Mouse (Mus musculus): ENCODE measurements around the gene Myo1d. TPM values are rescaled to one million over a fixed set of nuclear protein-coding genes. Genes with fewer than 3 reads are reported as not detected.

Gene Myo1d
- total and polyA plus RNA-seq, 3 experiments: 15.9 to 81.1 (median 41.7) TPM

GRCm38 (mm10) chr11:80784294-80784743 is 4.5 kb upstream of the Myo1d start (continued):
- TF ChIP-seq ZKSCAN1 (IDR thresholded peaks at IDR 0.05; ENCODE audit: low read depth, low read length) (no peak), EP300 (IDR thresholded peaks at IDR 0.05; ENCODE audit: low read depth in 1 of 2, low read length in 2 of 2) (peak; percentile 90 to 95), SMC3 (IDR thresholded peaks at IDR 0.05; ENCODE audit: low read depth, low read length) (no peak), MYC (IDR thresholded peaks at IDR 0.05; ENCODE audit: low read depth, low read length) (peak; percentile 94), CTCF (IDR thresholded peaks at IDR 0.05 in 2 of 3, conservative IDR thresholded peaks at IDR 0.05 in 1 of 3; ENCODE audit: control insufficient read depth in 1 of 3, insufficient read depth in 1 of 3, low read depth in 2 of 3, low read length in 3 of 3, poor library complexity in 1 of 3, severe bottlenecking in 1 of 3) (no peak), POLR2A (IDR thresholded peaks at IDR 0.05; ENCODE audit: control insufficient read depth in 1 of 2, insufficient read depth in 1 of 2, low read depth in 1 of 2, low read length in 2 of 2, poor library complexity in 1 of 2) (peak; percentile 49 to 86; a peak in 3 of 4 replicates), KAT2A (conservative IDR thresholded peaks at IDR 0.05; ENCODE audit: low read depth, low read length) (no peak), USF1 (IDR thresholded peaks at IDR 0.05; ENCODE audit: low read depth, low read length) (0 out of 2 replicates have a peak, but pooled peaks have one; percentile 18), POLR2AphosphoS2 (IDR thresholded peaks at IDR 0.05; ENCODE audit: low read length) (no peak), ZC3H11A (IDR thresholded peaks at IDR 0.05; ENCODE audit: low read depth, low read length) (no peak), POLR2AphosphoS5 (IDR thresholded peaks at IDR 0.05; ENCODE audit: borderline replicate concordance, low read depth, low read length) (no peak), ZNF384 (IDR thresholded peaks at IDR 0.05; ENCODE audit: low read depth, low read length) (no peak), JUND (IDR thresholded peaks at IDR 0.05; ENCODE audit: low read depth, low read length) (peak; percentile 66; the same call in 1 of the 2 replicates), MAX (IDR thresholded peaks at IDR 0.05; ENCODE audit: low read length) (peak; percentile 78), HCFC1 (IDR thresholded peaks at IDR 0.05; ENCODE audit: low read depth, low read length) (peak; percentile 78), ELF1 (IDR thresholded peaks at IDR 0.05; ENCODE audit: low read depth, low read length) (peak; percentile 72), MAZ (IDR thresholded peaks at IDR 0.05; ENCODE audit: low read depth, low read length) (peak; percentile 90)

GRCm38 (mm10) chr11:80783460-80783859 is 3.6 kb upstream of the Myo1d start:
- Histone ChIP-seq H3K9ac (ENCODE audit: control insufficient read depth, low read depth, low read length, poor library complexity, severe bottlenecking) (peak overlapping the region; percentile 76), H3K36me3 (ENCODE audit: control insufficient read depth in 1 of 2, insufficient read depth in 2 of 2, low read length in 2 of 2) (peaks cover 0 to 50% of the 10 kb centered on the region in 2 experiments; a peak in 2 of 4 replicates), H3K4me1 (ENCODE audit: control insufficient read depth in 1 of 2, insufficient read depth in 2 of 2, low read length in 2 of 2) (peaks cover 34 to 38% of the 10 kb centered on the region in 2 experiments), H3K9me3 (replicated peaks; ENCODE audit: insufficient read depth, low read length) (no peaks in the 10 kb centered on the region), H3K79me2 (ENCODE audit: control insufficient read depth, insufficient read depth, low read length, poor library complexity) (peaks cover 11% of the 10 kb centered on the region), H3K4me3 (ENCODE audit: control insufficient read depth in 1 of 2, insufficient read depth in 1 of 2, low read depth in 2 of 2, low read length in 2 of 2) (peak overlapping the region; percentile 30 to 59), H3K27me3 (ENCODE audit: control insufficient read depth in 1 of 2, insufficient read depth in 2 of 2, low read length in 2 of 2) (no peaks in the 10 kb centered on the region), H3K27ac (ENCODE audit: control insufficient read depth, low read depth, low read length) (peak overlapping the region; percentile 98)
- peak; percentile 76 for DNase-seq (ENCODE audit: low read depth, low spot score)
- peak; percentile 58; the same call in 1 of the 2 replicates for TF ChIP-seq ZMIZ1 (IDR thresholded peaks at IDR 0.05; ENCODE audit: low read depth, low read length)
- no peak for TF ChIP-seq TBP (IDR thresholded peaks at IDR 0.05; ENCODE audit: low read depth, low read length)
- no peak for TF ChIP-seq ZC3H11A (IDR thresholded peaks at IDR 0.05; ENCODE audit: low read depth, low read length)
- no peak for TF ChIP-seq USF2 (IDR thresholded peaks at IDR 0.05; ENCODE audit: borderline replicate concordance in 1 of 2, insufficient read depth in 1 of 2, low read depth in 1 of 2, low read length in 2 of 2)
- TF ChIP-seq TAL1 (IDR thresholded peaks at IDR 0.05; ENCODE audit: low read length): peak; percentile 42
- TF ChIP-seq MYB (IDR thresholded peaks at IDR 0.05; ENCODE audit: low read depth, low read length): 0 out of 2 replicates have a peak, but pooled peaks have one; percentile 41
- no peak for TF ChIP-seq MXI1 (IDR thresholded peaks at IDR 0.05; ENCODE audit: low read depth, low read length)
- no peak for TF ChIP-seq GABPA (IDR thresholded peaks at IDR 0.05; ENCODE audit: low read depth, low read length)
- TF ChIP-seq ELF1 (IDR thresholded peaks at IDR 0.05; ENCODE audit: low read depth, low read length): no peak
- TF ChIP-seq ZNF384 (IDR thresholded peaks at IDR 0.05; ENCODE audit: low read depth, low read length): no peak
- peak; percentile 62; the same call in 1 of the 2 replicates for TF ChIP-seq MYC (IDR thresholded peaks at IDR 0.05; ENCODE audit: low read depth, low read length)
- TF ChIP-seq HCFC1 (IDR thresholded peaks at IDR 0.05; ENCODE audit: low read depth, low read length): no peak; the same call in 1 of the 2 replicates
- no peak for TF ChIP-seq CHD2 (IDR thresholded peaks at IDR 0.05; ENCODE audit: low read length)
- TF ChIP-seq NRF1 (IDR thresholded peaks at IDR 0.05; ENCODE audit: insufficient read depth, low read depth, low read length, poor library complexity, severe bottlenecking): no peak
- TF ChIP-seq CHD1 (IDR thresholded peaks at IDR 0.05; ENCODE audit: low read depth, low read length): no peak
- TF ChIP-seq BHLHE40 (IDR thresholded peaks at IDR 0.05; ENCODE audit: borderline replicate concordance, low read depth, low read length): no peak
- TF ChIP-seq POLR2A (IDR thresholded peaks at IDR 0.05; ENCODE audit: control insufficient read depth in 1 of 2, insufficient read depth in 1 of 2, low read depth in 1 of 2, low read length in 2 of 2, poor library complexity in 1 of 2): no peak
- TF ChIP-seq GATA1 (IDR thresholded peaks at IDR 0.05; ENCODE audit: low read depth, low read length): peak; percentile 83
- no peak for TF ChIP-seq MAZ (IDR thresholded peaks at IDR 0.05; ENCODE audit: low read depth, low read length)
- TF ChIP-seq MEF2A (IDR thresholded peaks at IDR 0.05; ENCODE audit: extremely low read depth, insufficient replicate concordance, low read depth, low read length, poor library complexity, severe bottlenecking): no peak
- TF ChIP-seq KAT2A (conservative IDR thresholded peaks at IDR 0.05; ENCODE audit: low read depth, low read length): peak; percentile 21; the same call in 1 of the 2 replicates
- no peak for TF ChIP-seq RAD21 (IDR thresholded peaks at IDR 0.05; ENCODE audit: low read depth, low read length)
- no peak for TF ChIP-seq POLR2AphosphoS2 (IDR thresholded peaks at IDR 0.05; ENCODE audit: low read length)
- no peak for TF ChIP-seq CTCF (IDR thresholded peaks at IDR 0.05 in 2 of 3, conservative IDR thresholded peaks at IDR 0.05 in 1 of 3; ENCODE audit: control insufficient read depth in 1 of 3, insufficient read depth in 1 of 3, low read depth in 2 of 3, low read length in 3 of 3, poor library complexity in 1 of 3, severe bottlenecking in 1 of 3)
- 0 out of 2 replicates have a peak, but pooled peaks have one; percentile 27 for TF ChIP-seq TCF12 (IDR thresholded peaks at IDR 0.05; ENCODE audit: low read depth, low read length)

All from MEL (cell line).